Mouse (Mus musculus) liver, adult 2 months (tissue): Measurements from ENCODE around the gene Tex9.

ENCODE experiments used
- CTCF ChIP-seq: fragments of 200-500 bp; IDR thresholded peaks from 2 replicates; pipeline ENCODE4 v1.5.1; 2011; ENCODE audit warnings: low read depth, low read length, control low read depth
- POLR2A ChIP-seq: fragments of 200-500 bp; IDR thresholded peaks from 2 replicates; pipeline ENCODE4 v1.6.1; 2011; ENCODE audit warnings: low read length, control low read depth; ENCODE audit not compliant: insufficient read depth; ENCODE audit errors: extremely low read depth

GRCm38 (mm10) chr9:72491559-72492193, 336 bp downstream of the Tex9 start:
- no peak for TF ChIP-seq CTCF
- no peak for TF ChIP-seq POLR2A
